Comparison of ENCODE assay signal across 8 mouse cellular contexts in genomic region chr4:43045659-43046302, GRCm38 (mm10). TPM values are rescaled to one million over a fixed set of nuclear protein-coding genes. Genes with fewer than 3 reads are reported as not detected.
DNase-seq lines count a peak whose midpoint lies in the region; ATAC-seq and TF ChIP-seq lines count a peak whose summit lies in the region.

Gene Fam214b, minus strand, starts transcription at chr4:43046220.

- no peaks in the 10 kb centered on the region for H3K27me3 ChIP-seq in hindbrain, embryonic 10.5 days (ENCODE audit: insufficient read depth, poor library complexity, severe bottlenecking)
- no peaks in the 10 kb centered on the region for H3K27me3 ChIP-seq in lung, postnatal 0 days (replicated peaks; ENCODE audit: insufficient read depth, low read length)

- H3K4me3 ChIP-seq in hindbrain, embryonic 10.5 days: peak within 1 kb of the TSS; percentile 64
- peak within 1 kb of the TSS; percentile 46 for H3K4me3 ChIP-seq in lung, postnatal 0 days (ENCODE audit: low read depth, low read length)

- TF ChIP-seq CTCF in lung, postnatal 0 days (IDR thresholded peaks at IDR 0.05): 0 out of 2 replicates have a peak, but pooled peaks have one; percentile 2

- peak within 1 kb of the TSS; percentile 43 for H3K9ac ChIP-seq in lung, postnatal 0 days (replicated peaks; ENCODE audit: low read depth)

- DNase-seq in MN1 (ENCODE audit: low spot score): peak; percentile 94
- DNase-seq in cerebellum, adult 9-10 months: peak; percentile 97
- DNase-seq in hindbrain, embryonic 10.5 days (ENCODE audit: low spot score): peak; percentile 99
- DNase-seq in layer of hippocampus, adult 9-11 months: peak; percentile 94
- DNase-seq in lung, postnatal 0 days (ENCODE audit: low spot score): peak; percentile 98
- peak; percentile 96 for DNase-seq in ovary, postnatal 14 days (ENCODE audit: low spot score)
- DNase-seq in thymus, postnatal 14 days: peak; percentile 85

- peaks cover 56% of the 10 kb centered on the region for H3K4me1 ChIP-seq in hindbrain, embryonic 10.5 days (replicated peaks)
- H3K4me1 ChIP-seq in lung, postnatal 0 days (ENCODE audit: insufficient read depth, low read depth, low read length): peaks cover 11% of the 10 kb centered on the region; the same call in 1 of the 2 replicates

- peak within 1 kb of the TSS; percentile 94 for H3K27ac ChIP-seq in hindbrain, embryonic 10.5 days
- H3K27ac ChIP-seq in lung, postnatal 0 days (ENCODE audit: low read length): peak within 1 kb of the TSS; percentile 91

- peak within 1 kb of the TSS; percentile 82 for H3K4me2 ChIP-seq in lung, postnatal 0 days (replicated peaks; ENCODE audit: low read depth, low read length)

- under 1% methylated on average over 33 of the region's 33 CpGs for WGBS in hindbrain, embryonic 10.5 days
- WGBS in lung, postnatal 0 days: 3% methylated on average over 33 of the region's 33 CpGs

- no peak for TF ChIP-seq EP300 in lung, postnatal 0 days (IDR thresholded peaks at IDR 0.05)

- peak; percentile 82 for ATAC-seq in frontal cortex, adult (ENCODE audit: low TSS enrichment)
- peak; percentile 93 for ATAC-seq in lung, postnatal 0 days

- no peaks in the 10 kb centered on the region for H3K9me3 ChIP-seq in hindbrain, embryonic 10.5 days
- H3K9me3 ChIP-seq in lung, postnatal 0 days (ENCODE audit: low read length): no peaks in the 10 kb centered on the region

- no peaks in the 10 kb centered on the region for H3K36me3 ChIP-seq in hindbrain, embryonic 10.5 days
- H3K36me3 ChIP-seq in lung, postnatal 0 days (ENCODE audit: insufficient read depth, low read length): no peaks in the 10 kb centered on the region

RNA-seq across cellular contexts. Expression of gene Fam214b, which starts in this region (rescaled TPM):
- 22.6 and 34.4 TPM in 2 replicates for polyA plus RNA-seq in hindbrain, embryonic 10.5 days (2016; fragmentation: Nextera tagmentation; extraction: Ambion mirVana)
- 10.7 and 10.9 TPM in 2 replicates for polyA plus RNA-seq in lung, postnatal 0 days (2015; fragmentation: Nextera tagmentation; extraction: Ambion mirVana)

Comparison
In these comparisons a context has a peak if more than half of its experiments do, and no peak if none do; other contexts are left out.
1. Peak in every context shown above with its lines: DNase-seq, ATAC-seq, H3K4me3 ChIP-seq and H3K27ac ChIP-seq.